Mouse (Mus musculus): Measurements from ENCODE around the gene Ppfia2.

GRCm38 (mm10) chr10:106744966-106745365 is 274.8 kb downstream of the Ppfia2 start:
- TF ChIP-seq POLR2A (IDR thresholded peaks at IDR 0.05; ENCODE audit: borderline replicate concordance, control insufficient read depth, low read depth, low read length), result no peak
- TF ChIP-seq CTCF (IDR thresholded peaks at IDR 0.05; ENCODE audit: control insufficient read depth, insufficient read depth, low read length), result no peak
